10 mouse cellular contexts compared by ENCODE assay signal in genomic region chr9:40717182-40717874, GRCm38 (mm10). TPM values are rescaled to one million over a fixed set of nuclear protein-coding genes. Genes with fewer than 3 reads are reported as not detected.
DNase-seq lines count a peak whose midpoint lies in the region; ATAC-seq and TF ChIP-seq lines count a peak whose summit lies in the region.
"Had no signal": no experiment of that assay in that cellular context is flagged by ENCODE, and none has a peak within 500 bp of the region (broad histone marks: within the 10 kb centered on the region; RNA-seq: fewer than 3 reads in every experiment).

No protein-coding gene starts in this region.

- WGBS in forebrain, postnatal 0 days: 72% methylated on average over 18 of the region's 18 CpGs
- 79% methylated on average over 18 of the region's 18 CpGs for WGBS in forebrain, embryonic 16.5 days
- WGBS in cerebellum, adult 2 months: 24% methylated on average over 18 of the region's 18 CpGs

- H3K9ac ChIP-seq in forebrain, postnatal 0 days: no peak overlapping the region
- no peak overlapping the region for H3K9ac ChIP-seq in forebrain, embryonic 16.5 days (replicated peaks; ENCODE audit: low read depth, low read length)
- H3K9ac ChIP-seq: neural tube, embryonic 13.5 days had no signal

- no peak for TF ChIP-seq CTCF in forebrain, postnatal 0 days (IDR thresholded peaks at IDR 0.05; ENCODE audit: low read depth)
- 0 out of 2 replicates have a peak, but pooled peaks have one; percentile 1 for TF ChIP-seq CTCF in cerebellum, adult 2 months (IDR thresholded peaks at IDR 0.05; ENCODE audit: borderline replicate concordance, insufficient read depth, low read depth, low read length)

- no peaks in the 10 kb centered on the region for H3K36me3 ChIP-seq in forebrain, postnatal 0 days (ENCODE audit: insufficient read depth)
- H3K36me3 ChIP-seq in forebrain, embryonic 16.5 days (ENCODE audit: control insufficient read depth, insufficient read depth): no peaks in the 10 kb centered on the region; the same call in 1 of the 2 replicates
- H3K36me3 ChIP-seq: neural tube, embryonic 13.5 days had no signal

- H3K27ac ChIP-seq in forebrain, postnatal 0 days (ENCODE audit: low read depth, low read length): no peak overlapping the region
- no peak overlapping the region for H3K27ac ChIP-seq in forebrain, embryonic 16.5 days (ENCODE audit: low read length)
- H3K27ac ChIP-seq in cerebellum, adult 2 months (ENCODE audit: insufficient read depth, low read length): no peak overlapping the region
- H3K27ac ChIP-seq: neural tube, embryonic 13.5 days had no signal

- H3K4me1 ChIP-seq in forebrain, postnatal 0 days (ENCODE audit: insufficient read depth): 0 out of 2 replicates have a peak, but pooled peaks cover 4% of the 10 kb centered on the region
- no peaks in the 10 kb centered on the region for H3K4me1 ChIP-seq in forebrain, embryonic 16.5 days (replicated peaks; ENCODE audit: control insufficient read depth, insufficient read depth, low read length)
- H3K4me1 ChIP-seq in cerebellum, adult 2 months (ENCODE audit: control insufficient read depth, insufficient read depth, low read length): peaks cover 11% of the 10 kb centered on the region

- no peak overlapping the region for H3K4me2 ChIP-seq in forebrain, postnatal 0 days (ENCODE audit: low read depth)
- H3K4me2 ChIP-seq in forebrain, embryonic 16.5 days (ENCODE audit: low read length): no peak overlapping the region
- H3K4me2 ChIP-seq: neural tube, embryonic 13.5 days had no signal

- no peak overlapping the region for H3K4me3 ChIP-seq in forebrain, postnatal 0 days (ENCODE audit: low read depth, low read length)
- no peak overlapping the region for H3K4me3 ChIP-seq in forebrain, embryonic 16.5 days (replicated peaks; ENCODE audit: low read length)
- H3K4me3 ChIP-seq in cerebellum, adult 2 months (replicated peaks; ENCODE audit: insufficient read depth, low read depth, low read length): no peak overlapping the region
- H3K4me3 ChIP-seq: neural tube, embryonic 13.5 days had no signal

- H3K27me3 ChIP-seq in forebrain, postnatal 0 days (ENCODE audit: insufficient read depth, low read length): no peaks in the 10 kb centered on the region
- H3K27me3 ChIP-seq in forebrain, embryonic 16.5 days (replicated peaks; ENCODE audit: control insufficient read depth, insufficient read depth, low read length): no peaks in the 10 kb centered on the region
- no peaks in the 10 kb centered on the region for H3K27me3 ChIP-seq in cerebellum, adult 2 months (ENCODE audit: control insufficient read depth, insufficient read depth, low read length)
- H3K27me3 ChIP-seq: neural tube, embryonic 13.5 days had no signal

- no peak for TF ChIP-seq POLR2A in cerebellum, adult 2 months (IDR thresholded peaks at IDR 0.05; ENCODE audit: borderline replicate concordance, insufficient read depth, low read length)

- no peak for DNase-seq in forebrain, postnatal 0 days
- DNase-seq in cerebellum, adult 2 months: peak; percentile 65 to 76
- DNase-seq in heart, postnatal 4 days: peak; percentile 61
- peak; percentile 34 to 50 for DNase-seq in left cerebral cortex, postnatal 36 days (ENCODE audit: low spot score in 2 of 2)
- no peak for DNase-seq in liver

- no peaks in the 10 kb centered on the region for H3K9me3 ChIP-seq in forebrain, postnatal 0 days (ENCODE audit: low read length)
- H3K9me3 ChIP-seq in forebrain, embryonic 16.5 days (ENCODE audit: control insufficient read depth, low read length): no peaks in the 10 kb centered on the region
- H3K9me3 ChIP-seq: neural tube, embryonic 13.5 days had no signal

- ATAC-seq in forebrain, postnatal 0 days: peak; percentile 40
- no peak for ATAC-seq in forebrain, embryonic 16.5 days
- ATAC-seq in granulocyte monocyte progenitor cell, adult 5-6 weeks (replicated peaks; ENCODE audit: poor library complexity, severe bottlenecking): no peak
- no peak for ATAC-seq in inflammation-experienced regulatory T-cells, adult 6 months

- intact Hi-C loops in left cerebral cortex, postnatal 36 days (cut with DNase I): no loop called here

RNA-seq across cellular contexts. Expression of gene Clmp, which starts 31.6 kb away (rescaled TPM):
- total RNA-seq in forebrain, postnatal 0 days (2014; rRNA removed): 68.5 and 75.4 TPM in 2 replicates
- polyA plus RNA-seq in forebrain, postnatal 0 days (2015; fragmentation: Nextera tagmentation; extraction: Ambion mirVana): 49.4 and 53.5 TPM in 2 replicates
- polyA plus RNA-seq in forebrain, embryonic 16.5 days (2015; fragmentation: Nextera tagmentation; extraction: Ambion mirVana): 64.7 and 65.5 TPM in 2 replicates
- 21.7 and 21.8 TPM in 2 replicates for polyA plus RNA-seq in cerebellum, adult 2 months (2012; rRNA removed)
- total RNA-seq in heart, postnatal 4 days (2021): 10 to 100 TPM in 1 of 2 experiments, 1 to 10 TPM in 1; 9.5 to 10.6 TPM
- 10 to 100 TPM; 20.2 to 34.1 TPM for total RNA-seq in left cerebral cortex, postnatal 36 days (2021)
- not detected in 2 replicates for total RNA-seq in granulocyte monocyte progenitor cell, adult 5-6 weeks (2014; fragmentation: Nextera tagmentation)
- 0.13 and 0.52 TPM in 2 replicates for total RNA-seq in granulocyte monocyte progenitor cell, adult 5-6 weeks (2017)
- polyA plus RNA-seq in inflammation-experienced regulatory T-cells, adult 6 months (2017; shearing (Covaris generic)): not detected

RNA-seq across cellular contexts. Expression of gene Gm21915, which starts 46.9 kb away (rescaled TPM):
- total RNA-seq in forebrain, postnatal 0 days (2014; rRNA removed): not detected in 2 replicates
- not detected in 2 replicates for polyA plus RNA-seq in forebrain, postnatal 0 days (2015; fragmentation: Nextera tagmentation; extraction: Ambion mirVana)
- not detected in 2 replicates for polyA plus RNA-seq in forebrain, embryonic 16.5 days (2015; fragmentation: Nextera tagmentation; extraction: Ambion mirVana)
- polyA plus RNA-seq in cerebellum, adult 2 months (2012; rRNA removed): not detected in 2 replicates
- not detected for total RNA-seq in heart, postnatal 4 days (2021)
- not detected for total RNA-seq in left cerebral cortex, postnatal 36 days (2021)
- total RNA-seq in granulocyte monocyte progenitor cell, adult 5-6 weeks (2014; fragmentation: Nextera tagmentation): not detected in 2 replicates
- not detected in 2 replicates for total RNA-seq in granulocyte monocyte progenitor cell, adult 5-6 weeks (2017)
- polyA plus RNA-seq in inflammation-experienced regulatory T-cells, adult 6 months (2017; shearing (Covaris generic)): not detected
- total RNA-seq: layer of hippocampus, postnatal 14 days had no signal
- polyA plus RNA-seq: neural tube, embryonic 13.5 days had no signal

Comparison
In these comparisons a context has a peak if more than half of its experiments do, and no peak if none do; other contexts are left out.
1. DNase-seq: peak in cerebellum, adult 2 months (2 of 2), heart, postnatal 4 days (single experiment) and left cerebral cortex, postnatal 36 days (2 of 2); none in forebrain, postnatal 0 days (single experiment) and liver (single experiment).
2. RNA of gene Clmp, which starts 31.6 kb away (total RNA-seq): 68.5 to 75.4 TPM in forebrain, postnatal 0 days, 20.2 to 34.1 TPM in left cerebral cortex, postnatal 36 days and 9.5 to 10.6 TPM in heart, postnatal 4 days; 0.13 to 0.52 TPM in granulocyte monocyte progenitor cell, adult 5-6 weeks; every median in the first group is over 4 times any median in the second.